Mouse (Mus musculus): Measurements from ENCODE around the gene Klk5.

- TF ChIP-seq POLR2A (IDR thresholded peaks at IDR 0.05; ENCODE audit: control insufficient read depth, extremely low read depth, insufficient read depth, low read length, poor library complexity) (no peak), CTCF (IDR thresholded peaks at IDR 0.05; ENCODE audit: borderline replicate concordance, control insufficient read depth, extremely low read depth, insufficient read depth, low read length, poor library complexity) (no peak)
Observed at GRCm38 (mm10) chr7:43843801-43844200, 2.0 kb downstream of the Klk5 start.

Measured in thymus, adult 2 months (tissue).